Mouse (Mus musculus) testis, adult 2 months (tissue): ENCODE data around the gene Gm42372. TPM values are rescaled to one million over a fixed set of nuclear protein-coding genes. Genes with fewer than 3 reads are reported as not detected.

Experiments
- H3K27ac ChIP-seq: fragments of 200-500 bp; 2 replicates; pipeline ENCODE4 v1.5.1; 2012; ENCODE audit warnings: low read depth, low read length; ENCODE audit not compliant: control insufficient read depth, insufficient read depth
- H3K27me3 ChIP-seq: fragments of 200-500 bp; 2 replicates; pipeline ENCODE4 v1.6.1; 2012; ENCODE audit warnings: mild to moderate bottlenecking, low read length, moderate library complexity; ENCODE audit not compliant: control insufficient read depth, insufficient read depth
- H3K36me3 ChIP-seq: fragments of 200-500 bp; 2 replicates; pipeline ENCODE4 v1.6.1; 2012; ENCODE audit warnings: mild to moderate bottlenecking, low read length; ENCODE audit not compliant: control insufficient read depth, insufficient read depth
- H3K4me1 ChIP-seq: fragments of 200-500 bp; 2 replicates; pipeline ENCODE4 v1.6.1; 2012; ENCODE audit warnings: low read length; ENCODE audit not compliant: control insufficient read depth, insufficient read depth
- H3K4me3 ChIP-seq: fragments of 200-500 bp; 2 replicates; pipeline ENCODE4 v1.5.1; 2012; ENCODE audit warnings: low read depth, mild to moderate bottlenecking, low read length, moderate library complexity, mixed read lengths; ENCODE audit not compliant: control insufficient read depth
- CTCF ChIP-seq: fragments of 200-500 bp; IDR thresholded peaks from 2 replicates; pipeline ENCODE4 v1.5.1; 2012; ENCODE audit warnings: low read depth, mild to moderate bottlenecking, inconsistent platforms, low read length, moderate library complexity; ENCODE audit not compliant: control insufficient read depth, insufficient read depth, insufficient replicate concordance
- POLR2A ChIP-seq: fragments of 200-500 bp; IDR thresholded peaks from 2 replicates; pipeline ENCODE4 v1.6.1; 2012; ENCODE audit warnings: low read depth, mild to moderate bottlenecking, inconsistent platforms, low read length, moderate library complexity; ENCODE audit not compliant: control insufficient read depth
- polyA plus RNA-seq: library from polyadenylated mRNA; depleted of rRNA; stranded (reverse); fragments of >200 nt; gene quantifications from 2 replicates; pipeline ENCODE4 v1.2.3, GENCODE M21; 2012

The Gm42372 gene
- polyA plus RNA-seq, 1 experiment: 2.4 TPM

GRCm38 (mm10) chr7:17009326-17010009 is 26.6 kb downstream of the Gm42372 start:
- no peak for TF ChIP-seq POLR2A
- TF ChIP-seq CTCF: no peak
- Histone ChIP-seq H3K4me1 (no peaks in the 10 kb centered on the region), H3K4me3 (no peak overlapping the region), H3K27ac (no peak overlapping the region), H3K27me3 (no peaks in the 10 kb centered on the region), H3K36me3 (peaks cover 4% of the 10 kb centered on the region)

- H3K4me3 ChIP-seq: no peak overlapping the region
- H3K4me1 ChIP-seq: no peaks in the 10 kb centered on the region
- no peaks in the 10 kb centered on the region for H3K27me3 ChIP-seq
- no peak for TF ChIP-seq POLR2A
- TF ChIP-seq CTCF: no peak
- peaks cover 4% of the 10 kb centered on the region for H3K36me3 ChIP-seq
- no peak overlapping the region for H3K27ac ChIP-seq
Measured at GRCm38 (mm10) chr7:17010010-17010347, 27.1 kb downstream of the Gm42372 start.

GRCm38 (mm10) chr7:17011909-17012590 is 29.2 kb downstream of the Gm42372 start:
- TF ChIP-seq POLR2A: no peak
- no peak for TF ChIP-seq CTCF
- Histone ChIP-seq H3K36me3 (peaks cover 7% of the 10 kb centered on the region), H3K4me1 (no peaks in the 10 kb centered on the region), H3K27me3 (no peaks in the 10 kb centered on the region), H3K27ac (no peak overlapping the region), H3K4me3 (no peak overlapping the region)

GRCm38 (mm10) chr7:17015381-17015780 is 32.5 kb downstream of the Gm42372 start:
- no peak overlapping the region for H3K4me3 ChIP-seq
- TF ChIP-seq CTCF: no peak
- TF ChIP-seq POLR2A: no peak
- peaks cover 4% of the 10 kb centered on the region for H3K36me3 ChIP-seq
- no peaks in the 10 kb centered on the region for H3K27me3 ChIP-seq
- H3K27ac ChIP-seq: no peak overlapping the region
- H3K4me1 ChIP-seq: no peaks in the 10 kb centered on the region

- Histone ChIP-seq H3K36me3 (peaks cover 4% of the 10 kb centered on the region), H3K27me3 (no peaks in the 10 kb centered on the region), H3K4me3 (no peak overlapping the region), H3K4me1 (no peaks in the 10 kb centered on the region; the same call in 1 of the 2 replicates), H3K27ac (no peak overlapping the region)
- no peak for TF ChIP-seq CTCF
- TF ChIP-seq POLR2A: no peak
Measured at GRCm38 (mm10) chr7:17017036-17017435, 34.1 kb downstream of the Gm42372 start.

- Histone ChIP-seq H3K27me3 (no peaks in the 10 kb centered on the region), H3K4me3 (no peak overlapping the region), H3K4me1 (no peaks in the 10 kb centered on the region; the same call in 1 of the 2 replicates), H3K27ac (no peak overlapping the region), H3K36me3 (peaks cover 4% of the 10 kb centered on the region)
- TF ChIP-seq CTCF: no peak
- no peak for TF ChIP-seq POLR2A
Measured at GRCm38 (mm10) chr7:17017921-17018320, 35.0 kb downstream of the Gm42372 start.

- peaks cover 4% of the 10 kb centered on the region for H3K36me3 ChIP-seq
Measured at GRCm38 (mm10) chr7:17019426-17020166, 36.7 kb downstream of the Gm42372 start.

More at GRCm38 (mm10) chr7:17019426-17020166, 36.7 kb downstream of the Gm42372 start:
- H3K27ac ChIP-seq: no peak overlapping the region
- H3K4me1 ChIP-seq: peaks cover 2% of the 10 kb centered on the region
- TF ChIP-seq POLR2A (no peak), CTCF (no peak)
- H3K4me3 ChIP-seq: no peak overlapping the region
- no peaks in the 10 kb centered on the region for H3K27me3 ChIP-seq
